Mouse (Mus musculus): ENCODE data around the gene Sephs2.

DNA sequence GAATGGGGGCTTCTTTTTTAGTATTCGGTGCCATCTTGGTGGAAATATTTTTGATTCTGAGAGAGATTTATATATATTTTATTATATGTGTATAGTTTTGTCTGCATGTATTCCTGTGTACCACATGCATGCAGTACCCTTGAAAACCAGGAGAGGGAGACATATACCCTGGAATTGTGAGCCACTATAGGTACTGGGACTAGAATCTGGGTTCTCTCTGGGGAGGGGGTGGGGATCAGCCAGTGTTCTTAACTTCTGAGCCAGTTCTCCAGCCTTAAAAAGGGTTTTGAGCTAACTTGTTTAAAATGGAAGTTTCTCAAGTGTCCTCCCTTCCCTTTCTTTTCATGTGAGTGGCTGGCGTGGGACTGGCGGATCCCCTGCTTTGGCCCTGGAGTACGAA is 35.0 kb upstream of the Sephs2 start:
- no peak for TF ChIP-seq POLR2A (IDR thresholded peaks at IDR 0.05; ENCODE audit: low read depth, low read length)
- peak; percentile 56 for TF ChIP-seq CTCF (conservative IDR thresholded peaks at IDR 0.05; ENCODE audit: insufficient read depth, insufficient read length, low read depth, low read length)

Measured in kidney, adult 2 months (tissue).